Mouse (Mus musculus): Measurements from ENCODE around the gene D11Wsu47e. TPM values are rescaled to one million over a fixed set of nuclear protein-coding genes. Genes with fewer than 3 reads are reported as not detected.
A peak's percentile ranks its signal among the peaks of the same experiment; 100 is the strongest.

The D11Wsu47e gene
- polyA plus RNA-seq, 1 experiment from 2014 or later, result 11.9 TPM

DNA sequence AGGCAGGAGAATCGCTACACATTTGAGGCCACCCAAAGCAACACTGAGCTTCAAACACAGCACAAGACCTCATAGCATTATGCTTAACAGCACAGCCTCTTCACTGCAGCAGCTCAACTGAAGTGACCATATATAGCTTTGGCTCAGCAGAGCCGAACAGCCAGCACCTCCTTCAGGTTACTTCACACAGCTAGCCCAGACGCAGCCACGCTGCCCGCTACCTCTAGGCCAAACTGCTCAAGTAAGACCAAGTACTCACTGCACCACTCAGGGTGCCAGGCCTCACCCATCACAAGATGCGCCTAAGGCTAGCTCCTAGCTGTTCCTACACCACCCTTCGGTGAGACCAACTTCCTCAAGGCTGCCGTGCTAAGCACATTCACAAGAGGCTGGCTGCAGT, 5.8 kb upstream of the D11Wsu47e start:
- DNase-seq (ENCODE audit: low spot score), result no peak
- no peaks in the 10 kb centered on the region for H3K9me3 ChIP-seq (ENCODE audit: low read length)
- H3K4me1 ChIP-seq (ENCODE audit: insufficient read depth, low read depth, low read length), result peaks cover 10% of the 10 kb centered on the region; the same call in 1 of the 2 replicates
- H3K27ac ChIP-seq (ENCODE audit: low read length), result no peak overlapping the region
- WGBS, result 70% methylated on average over 8 of the region's 8 CpGs
- H3K4me2 ChIP-seq (replicated peaks; ENCODE audit: low read depth, low read length), result no peak overlapping the region
- H3K9ac ChIP-seq (replicated peaks; ENCODE audit: low read depth), result no peak overlapping the region
- peak; percentile 12; the same call in 1 of the 2 replicates for ATAC-seq
- H3K36me3 ChIP-seq (ENCODE audit: insufficient read depth, low read length), result peaks cover 11% of the 10 kb centered on the region; the same call in 1 of the 2 replicates
- no peak for TF ChIP-seq EP300 (IDR thresholded peaks at IDR 0.05)
- no peak; the same call in 1 of the 2 replicates for TF ChIP-seq CTCF (IDR thresholded peaks at IDR 0.05)
- H3K4me3 ChIP-seq (ENCODE audit: low read depth, low read length), result no peak overlapping the region
- no peaks in the 10 kb centered on the region for H3K27me3 ChIP-seq (replicated peaks; ENCODE audit: insufficient read depth, low read length)

DNA sequence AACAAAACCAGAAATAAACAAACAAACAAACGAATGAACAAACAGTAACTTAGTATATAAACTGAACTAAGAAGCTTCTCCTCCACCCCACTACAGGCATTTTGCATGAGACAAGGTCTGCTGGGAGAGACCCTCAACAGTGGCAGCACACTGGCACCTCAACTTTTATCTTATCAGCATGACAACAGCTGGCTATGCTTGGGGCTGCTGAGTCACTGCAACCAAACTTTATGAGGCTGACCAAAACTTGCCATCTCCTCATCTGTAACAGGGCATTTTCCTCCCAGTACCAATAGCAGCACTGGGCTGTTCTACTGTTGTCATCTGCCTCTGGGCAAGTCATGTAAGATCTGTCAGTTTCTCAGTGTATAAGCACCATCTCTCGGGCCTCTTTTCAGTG, 3.3 kb upstream of the D11Wsu47e start:
- ATAC-seq, result no peak
- WGBS, result 71% methylated on average over 2 of the region's 2 CpGs
- H3K36me3 ChIP-seq (ENCODE audit: insufficient read depth, low read length), result 0 out of 2 replicates have a peak, but pooled peaks cover 3% of the 10 kb centered on the region
- no peak for TF ChIP-seq EP300 (IDR thresholded peaks at IDR 0.05)
- no peak for TF ChIP-seq CTCF (IDR thresholded peaks at IDR 0.05)
- H3K27me3 ChIP-seq (replicated peaks; ENCODE audit: insufficient read depth, low read length), result no peaks in the 10 kb centered on the region
- H3K9ac ChIP-seq (replicated peaks; ENCODE audit: low read depth), result no peak overlapping the region
- no peaks in the 10 kb centered on the region for H3K9me3 ChIP-seq (ENCODE audit: low read length)
- no peak overlapping the region for H3K4me2 ChIP-seq (replicated peaks; ENCODE audit: low read depth, low read length)
- no peak overlapping the region for H3K4me3 ChIP-seq (ENCODE audit: low read depth, low read length)
- DNase-seq (ENCODE audit: low spot score), result no peak
- peaks cover 12% of the 10 kb centered on the region; the same call in 1 of the 2 replicates for H3K4me1 ChIP-seq (ENCODE audit: insufficient read depth, low read depth, low read length)
- H3K27ac ChIP-seq (ENCODE audit: low read length), result no peak overlapping the region

- no peak overlapping the region for H3K4me3 ChIP-seq (ENCODE audit: low read depth, low read length)
- TF ChIP-seq CTCF (IDR thresholded peaks at IDR 0.05) (peak; percentile 20; the same call in 1 of the 2 replicates), EP300 (IDR thresholded peaks at IDR 0.05) (no peak)
- H3K27ac ChIP-seq (ENCODE audit: low read length), result no peak overlapping the region
- H3K27me3 ChIP-seq (replicated peaks; ENCODE audit: insufficient read depth, low read length), result no peaks in the 10 kb centered on the region
- no peak overlapping the region for H3K9ac ChIP-seq (replicated peaks; ENCODE audit: low read depth)
- H3K4me1 ChIP-seq (ENCODE audit: insufficient read depth, low read depth, low read length), result peaks cover 12% of the 10 kb centered on the region; the same call in 1 of the 2 replicates
- no peaks in the 10 kb centered on the region for H3K36me3 ChIP-seq (ENCODE audit: insufficient read depth, low read length)
- no peak for DNase-seq (ENCODE audit: low spot score)
- no peak for ATAC-seq
- no peaks in the 10 kb centered on the region for H3K9me3 ChIP-seq (ENCODE audit: low read length)
- H3K4me2 ChIP-seq (replicated peaks; ENCODE audit: low read depth, low read length), result peak overlapping the region; percentile 85; the same call in 1 of the 2 replicates
Observed at GRCm38 (mm10) chr11:113681979-113682378, 2.2 kb upstream of the D11Wsu47e start.

DNA sequence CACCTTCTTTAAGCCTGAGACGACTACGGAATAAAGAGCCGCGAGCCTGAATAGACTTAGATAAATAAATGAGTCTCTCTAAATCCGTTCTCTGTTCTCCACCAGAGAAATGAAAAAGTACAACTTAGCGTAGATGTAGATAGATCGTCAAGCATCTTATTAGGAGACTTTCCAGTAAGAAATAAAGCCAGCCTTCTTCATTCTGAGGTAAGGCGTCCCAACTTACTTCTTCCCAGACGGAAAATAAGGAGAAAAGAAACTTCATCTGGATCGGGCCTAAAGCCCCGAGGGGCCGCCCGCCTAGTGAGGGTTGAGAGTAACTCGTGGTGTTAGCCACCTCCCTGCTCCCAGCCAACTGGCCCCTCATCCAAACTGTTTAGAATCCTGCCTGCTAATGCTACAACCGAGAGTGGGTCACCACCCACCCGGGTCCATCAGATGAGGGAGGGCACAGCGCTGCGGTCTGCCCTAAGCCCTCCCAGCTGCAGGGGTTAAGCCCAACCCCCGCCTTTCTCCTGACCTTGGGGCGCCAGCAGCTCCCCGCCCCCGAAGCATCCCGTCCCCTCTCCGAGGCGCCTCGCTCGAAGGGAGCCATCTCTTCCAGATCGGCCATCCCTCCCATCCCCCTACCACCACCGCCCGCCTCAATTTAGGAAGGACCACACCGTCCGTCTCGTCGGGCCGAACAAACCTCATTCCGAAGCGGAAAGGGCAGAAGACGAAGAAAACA, 1.1 kb upstream of the D11Wsu47e start:
- WGBS, result 6% methylated on average over 35 of the region's 38 CpGs
- peak overlapping the region; percentile 83 for H3K9ac ChIP-seq (replicated peaks; ENCODE audit: low read depth)
- H3K36me3 ChIP-seq (ENCODE audit: insufficient read depth, low read length), result no peaks in the 10 kb centered on the region
- H3K9me3 ChIP-seq (ENCODE audit: low read length), result no peaks in the 10 kb centered on the region
- DNase-seq (ENCODE audit: low spot score), result peak; percentile 74
- peak overlapping the region; percentile 97 for H3K4me3 ChIP-seq (ENCODE audit: low read depth, low read length)
- peaks cover 12% of the 10 kb centered on the region; the same call in 1 of the 2 replicates for H3K4me1 ChIP-seq (ENCODE audit: insufficient read depth, low read depth, low read length)
- no peaks in the 10 kb centered on the region for H3K27me3 ChIP-seq (replicated peaks; ENCODE audit: insufficient read depth, low read length)
- ATAC-seq, result peak; percentile 46
- TF ChIP-seq CTCF (IDR thresholded peaks at IDR 0.05) (no peak), EP300 (IDR thresholded peaks at IDR 0.05) (no peak)
- H3K27ac ChIP-seq (ENCODE audit: low read length), result peak overlapping the region; percentile 98
- peak overlapping the region; percentile 85 for H3K4me2 ChIP-seq (replicated peaks; ENCODE audit: low read depth, low read length)

DNA sequence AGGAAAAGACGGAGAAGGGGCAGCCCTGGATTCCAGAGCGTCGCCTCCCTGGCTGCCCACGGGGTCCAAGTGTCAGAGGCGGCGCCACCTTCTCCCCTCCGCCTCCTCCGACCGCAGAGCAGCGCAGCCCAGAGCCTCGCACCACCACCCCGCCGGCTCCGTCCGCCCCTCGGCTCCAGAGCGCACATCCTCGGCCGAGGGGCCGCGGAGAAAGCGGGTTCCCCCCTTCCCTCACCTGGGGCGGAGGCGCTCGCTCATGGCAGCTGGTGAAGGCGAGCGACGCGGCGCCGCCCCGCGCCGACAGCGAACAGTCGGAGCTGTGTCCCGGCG, 620 bp upstream of the D11Wsu47e start:
- Histone ChIP-seq H3K9ac (replicated peaks; ENCODE audit: low read depth) (peak overlapping the region; percentile 83), H3K9me3 (ENCODE audit: low read length) (no peaks in the 10 kb centered on the region), H3K27me3 (replicated peaks; ENCODE audit: insufficient read depth, low read length) (no peaks in the 10 kb centered on the region), H3K4me3 (ENCODE audit: low read depth, low read length) (peak overlapping the region; percentile 97), H3K4me2 (replicated peaks; ENCODE audit: low read depth, low read length) (peak overlapping the region; percentile 85), H3K4me1 (ENCODE audit: insufficient read depth, low read depth, low read length) (peaks cover 12% of the 10 kb centered on the region; the same call in 1 of the 2 replicates), H3K27ac (ENCODE audit: low read length) (peak overlapping the region; percentile 98), H3K36me3 (ENCODE audit: insufficient read depth, low read length) (0 out of 2 replicates have a peak, but pooled peaks cover 3% of the 10 kb centered on the region)
- DNase-seq (ENCODE audit: low spot score), result no peak
- TF ChIP-seq EP300 (IDR thresholded peaks at IDR 0.05) (no peak), CTCF (IDR thresholded peaks at IDR 0.05) (no peak)
- WGBS, result under 1% methylated on average over 21 of the region's 38 CpGs
- ATAC-seq, result peak; percentile 55

GRCm38 (mm10) chr11:113684707-113685426, 655 bp downstream of the D11Wsu47e start:
- TF ChIP-seq CTCF (IDR thresholded peaks at IDR 0.05) (no peak), EP300 (IDR thresholded peaks at IDR 0.05) (no peak)
- peak overlapping the region; percentile 97 for H3K4me3 ChIP-seq (ENCODE audit: low read depth, low read length)
- no peak for DNase-seq (ENCODE audit: low spot score)
- H3K9me3 ChIP-seq (ENCODE audit: low read length), result no peaks in the 10 kb centered on the region
- peaks cover 12% of the 10 kb centered on the region; the same call in 1 of the 2 replicates for H3K4me1 ChIP-seq (ENCODE audit: insufficient read depth, low read depth, low read length)
- 0 out of 2 replicates have a peak, but pooled peaks cover 13% of the 10 kb centered on the region for H3K36me3 ChIP-seq (ENCODE audit: insufficient read depth, low read length)
- no peak for ATAC-seq
- H3K4me2 ChIP-seq (replicated peaks; ENCODE audit: low read depth, low read length), result peak overlapping the region; percentile 85
- WGBS, result 38% methylated on average over 25 of the region's 25 CpGs
- H3K9ac ChIP-seq (replicated peaks; ENCODE audit: low read depth), result peak overlapping the region; percentile 64
- H3K27ac ChIP-seq (ENCODE audit: low read length), result peak overlapping the region; percentile 98
- no peaks in the 10 kb centered on the region for H3K27me3 ChIP-seq (replicated peaks; ENCODE audit: insufficient read depth, low read length)
